Mouse (Mus musculus) intestine, postnatal 0 days (tissue): ENCODE results near the gene Efcab11. TPM values are rescaled to one million over a fixed set of nuclear protein-coding genes. Genes with fewer than 3 reads are reported as not detected.

ENCODE experiments used
- ATAC-seq: fragments of 200-750 bp; cut with Nextera tagmentation; 2 replicates; pipeline ENCODE4 v1.8.0; 2017; ENCODE audit warnings: mild to moderate bottlenecking, moderate TSS enrichment, moderate library complexity
- H3K27ac ChIP-seq: fragments of 300-500 bp; sonication (generic); 2 replicates; pipeline ENCODE4 v1.5.1; 2014; ENCODE audit warnings: mild to moderate bottlenecking, low read depth, low read length, moderate library complexity
- H3K27me3 ChIP-seq: fragments of 300-500 bp; sonication (generic); replicated peaks from 2 replicates; pipeline ENCODE4 v1.6.1; 2014; ENCODE audit warnings: low read length, mixed read lengths; ENCODE audit not compliant: control insufficient read depth, insufficient read depth
- H3K36me3 ChIP-seq: fragments of 300-500 bp; sonication (generic); 2 replicates; pipeline ENCODE4 v1.6.1; 2014; ENCODE audit warnings: mild to moderate bottlenecking, moderate library complexity; ENCODE audit not compliant: control insufficient read depth, insufficient read depth
- H3K4me1 ChIP-seq: fragments of 300-500 bp; sonication (generic); replicated peaks from 2 replicates; pipeline ENCODE4 v1.6.1; 2014; ENCODE audit warnings: antibody characterized with exemption, low read length, mixed read lengths; ENCODE audit not compliant: control insufficient read depth, insufficient read depth
- H3K4me2 ChIP-seq: fragments of 300-500 bp; sonication (generic); replicated peaks from 2 replicates; pipeline ENCODE4 v1.6.1; 2014; ENCODE audit warnings: low read depth, mild to moderate bottlenecking, moderate library complexity
- H3K4me3 ChIP-seq: fragments of 300-500 bp; sonication (generic); 2 replicates; pipeline ENCODE4 v1.5.1; 2014; ENCODE audit warnings: low read depth, low read length
- H3K9ac ChIP-seq: fragments of 300-500 bp; sonication (generic); 2 replicates; pipeline ENCODE4 v1.6.1; 2014; ENCODE audit warnings: mild to moderate bottlenecking, low read depth, low read length
- H3K9me3 ChIP-seq: fragments of 300-500 bp; sonication (generic); 2 replicates; pipeline ENCODE4 v1.6.1; 2016; ENCODE audit warnings: mixed run types; ENCODE audit not compliant: control insufficient read depth
- CTCF ChIP-seq: sonication (generic); IDR thresholded peaks from 2 replicates; pipeline ENCODE4 v1.5.1; 2016; ENCODE audit warnings: low read depth, mild to moderate bottlenecking, control low read depth, antibody characterized with exemption, moderate library complexity
- WGBS: fragments of 180-500 bp; shearing (Covaris S2); extraction: QIAGEN DNeasy Blood & Tissue Kit; methylation state at CpG from one replicate; pipeline ENCODE4 v1.1.7; 2014; 5-methylcytosine and 5-hydroxymethylcytosine counted together
- polyA plus RNA-seq: library from polyadenylated mRNA; unstranded; fragments of >200 nt; fragmentation: Nextera tagmentation; extraction: Ambion mirVana; gene quantifications from 2 replicates; pipeline ENCODE4 v1.2.1, GENCODE M21; 2015

The Efcab11 gene
- polyA plus RNA-seq, 1 experiment from 2014 or later = 3.2 TPM

DNA sequence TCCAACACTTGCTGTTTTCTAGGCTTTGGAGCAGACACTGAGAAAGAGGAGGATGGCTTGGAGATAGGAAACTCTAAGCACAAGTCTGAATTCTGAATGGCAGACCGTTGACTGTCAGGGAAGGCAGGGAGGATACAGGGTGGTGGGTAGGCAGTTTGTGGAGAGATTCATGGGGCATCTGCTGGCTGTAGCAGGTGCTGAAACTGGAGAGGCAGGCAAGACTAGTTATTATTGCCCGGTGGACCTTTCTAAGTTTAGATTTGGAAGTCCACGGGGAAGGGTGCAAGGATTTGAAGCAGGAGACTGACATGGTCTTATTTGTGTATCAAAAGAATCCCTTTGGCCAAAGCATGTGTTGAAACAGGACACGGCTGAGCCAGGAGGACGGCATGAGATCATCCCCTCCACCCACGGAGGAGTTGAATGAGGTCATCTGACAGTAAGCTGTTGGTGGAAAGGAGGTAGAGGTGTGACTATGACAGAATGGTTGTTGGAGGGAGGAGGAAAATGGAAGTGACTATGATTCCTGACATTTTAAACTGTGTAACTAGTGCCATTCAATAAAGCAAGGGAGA, 197.7 kb downstream of the Efcab11 start:
- no peak overlapping the region for H3K4me2 ChIP-seq
- H3K4me1 ChIP-seq = no peaks in the 10 kb centered on the region
- no peaks in the 10 kb centered on the region for H3K9me3 ChIP-seq
- H3K36me3 ChIP-seq = no peaks in the 10 kb centered on the region
- no peak for ATAC-seq
- no peak overlapping the region for H3K4me3 ChIP-seq
- no peak for TF ChIP-seq CTCF
- no peak overlapping the region for H3K27ac ChIP-seq
- no peaks in the 10 kb centered on the region for H3K27me3 ChIP-seq
- H3K9ac ChIP-seq = no peak overlapping the region
- 70% methylated on average over 6 of the region's 6 CpGs for WGBS

DNA sequence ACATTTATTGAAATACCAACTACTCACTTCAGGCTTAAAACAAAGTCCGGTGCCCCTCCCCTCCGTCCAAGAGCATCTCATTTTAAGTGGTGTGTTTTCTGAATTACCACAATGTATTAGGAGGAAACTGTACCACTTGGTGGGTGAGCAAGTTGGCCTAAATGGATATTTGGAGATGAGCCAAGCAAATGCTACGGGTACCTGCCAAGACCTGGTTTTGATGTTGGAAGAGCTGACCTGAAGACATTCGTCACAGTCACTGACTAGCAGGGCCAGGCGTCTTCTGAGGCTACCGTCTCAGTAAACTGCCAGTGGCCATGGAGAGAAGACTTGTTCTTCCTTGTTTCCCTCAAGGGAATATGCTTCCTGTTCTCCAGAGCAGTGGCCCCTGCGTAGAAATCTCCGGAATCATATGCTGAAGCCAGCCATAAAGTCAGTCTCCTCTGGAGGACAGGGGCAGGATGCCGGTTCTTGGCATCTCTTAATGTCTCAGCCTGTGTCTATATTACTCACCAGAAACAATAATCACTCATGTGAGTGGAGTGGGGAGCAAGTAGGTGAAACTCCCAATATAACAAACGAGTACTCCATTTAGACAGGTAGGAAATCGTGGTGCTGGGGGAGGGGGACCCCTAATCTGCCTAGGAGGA, 198.7 kb downstream of the Efcab11 start:
- H3K4me3 ChIP-seq = no peak overlapping the region
- H3K36me3 ChIP-seq = no peaks in the 10 kb centered on the region
- no peaks in the 10 kb centered on the region for H3K9me3 ChIP-seq
- TF ChIP-seq CTCF = no peak
- H3K4me2 ChIP-seq = no peak overlapping the region
- 81% methylated on average over 11 of the region's 11 CpGs for WGBS
- no peak for ATAC-seq
- no peaks in the 10 kb centered on the region for H3K4me1 ChIP-seq
- H3K27ac ChIP-seq = no peak overlapping the region
- no peaks in the 10 kb centered on the region for H3K27me3 ChIP-seq
- no peak overlapping the region for H3K9ac ChIP-seq

DNA sequence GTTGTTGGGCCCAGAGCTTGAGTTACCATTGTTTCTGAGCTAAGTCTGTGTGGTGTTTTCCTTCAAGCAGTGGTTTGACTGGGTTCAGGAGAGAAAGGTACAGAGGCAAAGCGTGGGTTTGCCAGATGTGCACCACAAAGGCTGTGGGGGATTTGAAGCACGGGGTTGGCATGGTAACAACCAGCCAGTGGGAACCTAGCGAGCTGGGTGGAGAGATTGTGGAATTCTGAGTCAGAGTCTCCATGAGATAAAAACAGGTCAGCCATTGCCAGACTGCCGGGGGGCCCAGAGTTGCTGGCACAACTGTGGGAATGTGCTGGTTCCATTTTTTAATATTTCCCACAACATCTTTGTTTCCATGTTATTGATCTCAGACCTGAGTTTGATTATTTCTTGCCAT, 202.6 kb downstream of the Efcab11 start:
- 52% methylated on average over 4 of the region's 4 CpGs for WGBS

DNA sequence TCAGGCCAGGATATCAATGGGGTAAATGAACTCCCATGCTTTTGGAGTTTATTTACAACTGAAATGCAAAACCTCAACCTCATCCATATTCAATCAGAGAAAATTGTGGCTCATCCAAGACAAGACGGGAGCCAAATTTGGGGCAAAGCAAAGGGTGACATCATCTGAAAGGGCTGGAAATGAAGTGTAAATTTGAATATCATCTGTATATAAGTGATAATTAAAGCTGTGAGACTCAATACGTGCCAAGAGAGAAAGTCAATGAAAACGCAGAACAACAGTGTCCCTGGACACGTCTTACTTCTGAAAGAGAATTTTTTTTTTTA, 212.4 kb downstream of the Efcab11 start:
- Histone ChIP-seq H3K4me3 (no peak overlapping the region), H3K4me1 (no peaks in the 10 kb centered on the region), H3K27ac (no peak overlapping the region), H3K27me3 (no peaks in the 10 kb centered on the region), H3K9ac (no peak overlapping the region), H3K4me2 (no peak overlapping the region), H3K36me3 (no peaks in the 10 kb centered on the region), H3K9me3 (no peaks in the 10 kb centered on the region)
- 76% methylated on average over 4 of the region's 4 CpGs for WGBS
- no peak for ATAC-seq
- TF ChIP-seq CTCF = no peak

More for the DNA sequence above, 202.6 kb downstream of the Efcab11 start:
- Histone ChIP-seq H3K27me3 (no peaks in the 10 kb centered on the region), H3K36me3 (no peaks in the 10 kb centered on the region), H3K27ac (no peak overlapping the region), H3K9me3 (no peaks in the 10 kb centered on the region), H3K4me1 (no peaks in the 10 kb centered on the region), H3K4me2 (no peak overlapping the region), H3K9ac (no peak overlapping the region), H3K4me3 (no peak overlapping the region)
- no peak for TF ChIP-seq CTCF
- ATAC-seq = no peak

DNA sequence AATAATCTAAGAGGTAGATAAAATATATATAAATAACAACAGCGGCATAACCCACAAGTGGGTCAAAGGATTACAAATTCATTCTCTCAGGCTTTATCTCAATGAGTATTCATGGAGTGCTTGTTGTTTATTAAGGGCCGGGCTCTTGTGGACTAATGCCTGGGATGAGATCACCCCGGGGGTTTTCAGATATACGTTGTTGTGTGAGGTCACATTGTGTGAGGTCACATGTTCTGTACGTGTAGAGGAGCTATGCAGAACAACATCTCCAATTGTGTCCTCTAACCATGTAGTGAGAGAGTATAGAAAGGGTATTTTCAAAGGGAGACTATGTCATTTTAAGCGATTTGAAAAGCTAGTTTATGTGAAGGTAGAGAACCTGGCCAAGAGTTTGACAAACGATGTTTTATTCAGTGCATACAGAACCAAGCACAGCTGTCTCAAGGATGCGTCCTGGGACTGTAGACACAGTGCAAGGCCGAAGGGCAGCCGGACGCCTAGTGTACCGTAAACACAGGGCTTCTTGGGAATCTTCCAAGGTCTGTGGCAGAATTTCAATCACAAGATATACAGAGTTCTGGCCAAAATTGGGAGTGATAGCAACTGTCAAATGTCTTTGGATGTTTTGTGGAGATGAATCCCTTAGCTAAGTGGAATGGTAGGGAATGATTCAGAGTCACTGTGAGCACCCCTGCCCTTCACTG, 212.9 kb downstream of the Efcab11 start:
- Histone ChIP-seq H3K9ac (no peak overlapping the region), H3K4me1 (no peaks in the 10 kb centered on the region), H3K36me3 (no peaks in the 10 kb centered on the region), H3K9me3 (no peaks in the 10 kb centered on the region), H3K27ac (no peak overlapping the region), H3K27me3 (no peaks in the 10 kb centered on the region), H3K4me2 (no peak overlapping the region), H3K4me3 (no peak overlapping the region)
- no peak for TF ChIP-seq CTCF
- no peak for ATAC-seq
- 70% methylated on average over 12 of the region's 12 CpGs for WGBS

DNA sequence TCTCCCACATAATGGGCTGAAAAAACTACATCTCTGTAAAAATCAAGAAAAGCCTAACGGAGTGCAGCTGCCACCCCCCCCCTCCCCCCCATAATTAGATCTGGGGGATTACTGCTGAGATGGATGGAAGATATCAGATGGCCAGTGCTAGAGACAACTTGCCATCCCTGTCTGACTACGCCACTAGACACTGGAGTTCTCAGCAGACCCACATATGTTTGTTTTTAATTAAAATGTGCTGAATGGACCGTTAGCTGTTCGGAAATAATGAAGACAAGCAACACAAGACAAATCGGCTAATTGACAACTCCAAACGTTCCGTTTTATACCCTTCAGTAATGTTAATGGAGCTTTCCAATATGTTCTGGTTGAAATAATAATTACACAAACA, 213.5 kb downstream of the Efcab11 start:
- H3K36me3 ChIP-seq = no peaks in the 10 kb centered on the region
- no peak overlapping the region for H3K9ac ChIP-seq
- H3K4me3 ChIP-seq = no peak overlapping the region

More for the DNA sequence above, 213.5 kb downstream of the Efcab11 start:
- TF ChIP-seq CTCF = no peak
- Histone ChIP-seq H3K9me3 (no peaks in the 10 kb centered on the region), H3K4me1 (no peaks in the 10 kb centered on the region), H3K4me2 (no peak overlapping the region), H3K27me3 (no peaks in the 10 kb centered on the region), H3K27ac (no peak overlapping the region)
- ATAC-seq = no peak
- 79% methylated on average over 7 of the region's 7 CpGs for WGBS
